Mouse (Mus musculus): ENCODE measurements around the gene Arrdc4. TPM values are rescaled to one million over a fixed set of nuclear protein-coding genes. Genes with fewer than 3 reads are reported as not detected.
A peak's percentile ranks its signal among the peaks of the same experiment; 100 is the strongest.

Gene Arrdc4
- polyA plus RNA-seq, 1 experiment from 2014 or later = 30.5 TPM

DNA sequence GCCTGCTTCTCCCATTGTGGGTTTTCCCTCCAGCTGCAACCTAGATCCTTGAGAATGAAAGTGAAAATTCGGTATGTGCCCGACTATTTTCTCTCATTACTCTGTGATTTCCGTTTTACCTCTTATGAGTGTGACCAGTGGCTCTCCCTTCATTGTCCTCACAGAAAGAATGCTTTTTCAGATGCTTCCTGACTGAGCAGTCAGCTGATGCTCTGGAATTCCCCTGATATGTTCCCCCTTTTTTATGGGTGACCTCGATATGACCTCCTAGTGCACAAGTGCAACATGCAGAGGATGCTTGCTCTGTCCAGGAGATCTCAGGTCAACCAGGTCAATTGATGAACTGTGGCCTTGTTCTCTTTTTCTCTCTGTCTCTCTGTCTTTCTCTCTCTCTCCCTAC lies 56.3 kb downstream of the Arrdc4 start:
- Histone ChIP-seq H3K4me3 (replicated peaks; ENCODE audit: low read length) (no peak overlapping the region), H3K9me3 (ENCODE audit: control insufficient read depth, low read length) (0 out of 2 replicates have a peak, but pooled peaks cover 4% of the 10 kb centered on the region), H3K4me2 (replicated peaks) (no peak overlapping the region), H3K27me3 (ENCODE audit: control insufficient read depth, insufficient read depth, low read length) (no peaks in the 10 kb centered on the region), H3K9ac (no peak overlapping the region), H3K4me1 (replicated peaks; ENCODE audit: control insufficient read depth, insufficient read depth, low read length) (0 out of 2 replicates have a peak, but pooled peaks cover 2% of the 10 kb centered on the region), H3K36me3 (replicated peaks; ENCODE audit: control insufficient read depth, insufficient read depth) (no peaks in the 10 kb centered on the region), H3K27ac (no peak overlapping the region)
- DNase-seq (ENCODE audit: low spot score) = no peak
- WGBS = 61% methylated on average over 4 of the region's 4 CpGs
- no peak for ATAC-seq (ENCODE audit: low FRiP score)

DNA sequence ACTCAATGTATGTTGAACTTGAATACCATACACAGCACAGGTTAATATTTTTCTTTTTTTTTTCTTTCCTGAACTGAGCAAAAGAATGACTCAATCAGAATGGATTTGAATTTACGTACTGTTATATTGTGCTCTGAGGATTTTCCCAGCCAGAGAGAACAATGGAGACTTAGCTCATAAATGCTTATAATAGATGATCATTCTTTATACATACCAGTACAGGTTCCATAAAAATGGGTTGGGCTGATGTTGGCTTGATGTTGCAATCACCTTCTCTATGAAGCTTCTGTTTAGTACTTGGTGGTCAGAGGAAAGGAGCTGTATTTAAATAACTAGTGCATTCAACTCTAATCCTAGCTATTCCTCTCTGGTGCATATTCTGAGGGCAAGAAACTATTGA lies 57.6 kb downstream of the Arrdc4 start:
- Histone ChIP-seq H3K4me3 (replicated peaks; ENCODE audit: low read length) (no peak overlapping the region), H3K9me3 (ENCODE audit: control insufficient read depth, low read length) (0 out of 2 replicates have a peak, but pooled peaks cover 4% of the 10 kb centered on the region), H3K9ac (no peak overlapping the region), H3K36me3 (replicated peaks; ENCODE audit: control insufficient read depth, insufficient read depth) (no peaks in the 10 kb centered on the region), H3K4me1 (replicated peaks; ENCODE audit: control insufficient read depth, insufficient read depth, low read length) (0 out of 2 replicates have a peak, but pooled peaks cover 13% of the 10 kb centered on the region), H3K27me3 (ENCODE audit: control insufficient read depth, insufficient read depth, low read length) (no peaks in the 10 kb centered on the region), H3K4me2 (replicated peaks) (no peak overlapping the region), H3K27ac (no peak overlapping the region)
- no peak for ATAC-seq (ENCODE audit: low FRiP score)
- no peak for DNase-seq (ENCODE audit: low spot score)
- 85% methylated on average over 1 of the region's 1 CpGs for WGBS

DNA sequence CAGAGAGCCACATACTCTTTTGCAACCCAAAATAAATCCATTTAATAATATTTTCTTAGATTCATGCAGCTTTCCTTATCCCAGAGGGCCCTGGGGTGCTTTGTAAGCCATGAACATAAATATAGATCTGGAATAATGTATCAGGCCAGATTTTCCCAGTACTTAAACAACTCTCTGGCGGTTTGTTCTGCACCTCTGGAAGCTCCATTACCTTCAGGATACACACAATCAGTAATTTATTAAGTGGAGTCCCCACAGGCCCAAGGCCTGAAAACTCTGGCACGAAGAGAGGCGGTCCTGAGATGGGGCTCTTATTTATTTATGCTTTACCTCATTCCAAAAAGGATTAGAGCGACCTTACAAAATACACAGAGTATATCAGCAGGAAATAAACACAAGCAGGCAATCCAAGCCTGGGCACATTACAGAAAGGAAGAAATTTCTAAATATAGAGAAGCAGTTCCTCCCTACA lies 61.9 kb downstream of the Arrdc4 start:
- no peak overlapping the region for H3K27ac ChIP-seq
- no peak overlapping the region for H3K4me3 ChIP-seq (replicated peaks; ENCODE audit: low read length)
- H3K27me3 ChIP-seq (ENCODE audit: control insufficient read depth, insufficient read depth, low read length) = no peaks in the 10 kb centered on the region
- 0 out of 2 replicates have a peak, but pooled peaks cover 15% of the 10 kb centered on the region for H3K4me1 ChIP-seq (replicated peaks; ENCODE audit: control insufficient read depth, insufficient read depth, low read length)
- no peaks in the 10 kb centered on the region for H3K36me3 ChIP-seq (replicated peaks; ENCODE audit: control insufficient read depth, insufficient read depth)
- ATAC-seq (ENCODE audit: low FRiP score) (peak; percentile 68), DNase-seq (ENCODE audit: low spot score) (peak; percentile 52)
- 48% methylated on average over 4 of the region's 4 CpGs for WGBS
- H3K9me3 ChIP-seq (ENCODE audit: control insufficient read depth, low read length) = 0 out of 2 replicates have a peak, but pooled peaks cover 4% of the 10 kb centered on the region
- H3K9ac ChIP-seq = no peak overlapping the region
- H3K4me2 ChIP-seq (replicated peaks) = no peak overlapping the region
